Mouse (Mus musculus): ENCODE measurements around the gene Mcm5. TPM values are rescaled to one million over a fixed set of nuclear protein-coding genes. Genes with fewer than 3 reads are reported as not detected.
A peak's percentile ranks its signal among the peaks of the same experiment; 100 is the strongest.

The Mcm5 gene
- total RNA-seq (2015; ENCODE audit: low replicate concordance) (29.2 and 33.4 TPM in 2 replicates), total RNA-seq (2017; ENCODE audit: low replicate concordance) (101 and 103 TPM in 2 replicates)

- peak; percentile 91 for ATAC-seq (replicated peaks; ENCODE audit: low FRiP score, poor library complexity, severe bottlenecking)
These were observed at the start of gene Mcm5 for GRCm38 (mm10) chr8:75109236-75109967. Mcm5 (plus strand) TSS chr8:75109569.

DNA sequence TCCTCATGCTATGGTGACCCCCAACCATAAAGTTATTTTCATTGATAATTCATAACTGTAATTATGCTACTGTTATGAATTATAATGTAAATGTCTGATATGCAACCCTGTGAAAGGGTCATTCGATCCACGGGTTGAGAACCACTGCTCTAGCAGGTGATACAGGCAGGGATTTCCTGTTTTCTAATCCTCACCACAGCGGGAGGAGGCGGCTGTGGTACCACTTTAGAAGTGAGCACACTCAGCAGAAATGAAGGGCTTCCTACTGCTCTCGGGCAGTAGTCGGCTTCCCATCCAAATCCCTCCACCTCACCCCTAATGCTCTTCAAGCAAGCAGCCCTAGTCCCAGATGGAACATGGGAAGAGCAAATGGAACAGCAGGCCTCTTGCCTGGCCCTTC is 49.3 kb upstream of the Mcm5 start:
- no peak for ATAC-seq (replicated peaks; ENCODE audit: low FRiP score, poor library complexity, severe bottlenecking)

DNA sequence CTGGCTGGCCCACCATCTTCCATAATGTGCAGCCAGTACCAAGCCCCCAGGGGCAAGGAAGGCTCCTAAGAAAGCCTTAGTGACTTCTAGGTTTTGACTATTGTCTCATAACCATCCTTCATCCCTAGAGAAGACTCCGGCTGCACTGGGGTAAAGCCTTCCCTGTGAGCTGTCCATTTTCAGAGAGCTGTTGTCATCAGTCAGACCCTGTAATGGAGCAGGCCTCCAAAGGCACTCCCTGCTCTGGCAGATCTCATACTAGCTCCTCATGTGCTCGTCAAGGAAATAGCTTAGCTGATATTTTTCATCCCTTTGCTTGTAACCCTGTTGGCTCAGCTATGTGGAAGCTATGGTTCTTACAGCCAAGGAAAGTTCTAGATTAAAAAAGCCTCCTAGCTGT is 48.6 kb upstream of the Mcm5 start:
- ATAC-seq (replicated peaks; ENCODE audit: low FRiP score, poor library complexity, severe bottlenecking), result no peak

GRCm38 (mm10) chr8:75063290-75063689 is 46.1 kb upstream of the Mcm5 start:
- no peak for ATAC-seq (replicated peaks; ENCODE audit: low FRiP score, poor library complexity, severe bottlenecking)

DNA sequence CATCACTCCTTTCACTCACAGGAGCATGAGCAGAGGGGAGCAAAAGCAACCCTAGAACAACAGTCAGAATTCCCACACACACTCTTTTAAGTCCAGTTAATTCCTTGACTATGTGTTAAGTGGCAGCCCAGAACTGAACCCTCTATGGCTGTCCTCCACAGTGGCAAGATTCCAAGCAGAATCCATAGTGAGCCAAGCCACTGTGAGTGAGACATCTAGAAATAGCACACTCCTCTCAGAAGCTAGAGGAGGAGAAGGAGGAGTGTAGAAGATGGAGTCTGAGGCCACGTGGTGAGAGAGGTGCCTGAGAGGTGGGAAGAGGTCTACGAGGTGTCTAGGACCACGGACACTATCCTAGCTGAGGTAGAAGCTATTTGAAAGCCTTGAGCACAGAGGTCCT is 44.6 kb upstream of the Mcm5 start:
- no peak for ATAC-seq (replicated peaks; ENCODE audit: low FRiP score, poor library complexity, severe bottlenecking)

GRCm38 (mm10) chr8:75067287-75067686 is 42.1 kb upstream of the Mcm5 start:
- ATAC-seq (replicated peaks; ENCODE audit: low FRiP score, poor library complexity, severe bottlenecking), result no peak

GRCm38 (mm10) chr8:75070297-75070696 is 39.1 kb upstream of the Mcm5 start:
- ATAC-seq (replicated peaks; ENCODE audit: low FRiP score, poor library complexity, severe bottlenecking), result no peak

- ATAC-seq (replicated peaks; ENCODE audit: low FRiP score, poor library complexity, severe bottlenecking), result peak; percentile 85
These were observed 37.6 kb upstream of the Mcm5 start for GRCm38 (mm10) chr8:75071627-75072346.

DNA sequence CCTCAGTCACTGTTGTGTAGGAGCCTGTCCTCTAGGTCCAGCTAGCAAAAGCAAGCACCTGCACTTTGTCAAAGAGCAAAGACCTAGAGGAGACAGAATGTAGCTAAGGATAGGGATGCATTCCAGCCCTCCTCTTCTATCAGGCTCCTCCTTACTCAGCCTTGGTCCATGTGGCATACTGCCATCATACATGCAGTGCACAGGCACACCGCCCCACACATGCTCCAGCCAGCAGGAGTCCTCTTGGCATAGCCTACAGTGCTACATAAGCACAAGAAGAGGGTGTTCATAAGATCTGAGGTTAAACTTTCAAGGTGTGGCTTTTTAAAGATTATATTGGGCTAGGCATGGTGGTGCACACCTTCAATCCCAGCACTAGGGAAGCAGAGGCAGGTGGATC is 34.5 kb upstream of the Mcm5 start:
- ATAC-seq (replicated peaks; ENCODE audit: low FRiP score, poor library complexity, severe bottlenecking), result no peak

- no peak for ATAC-seq (replicated peaks; ENCODE audit: low FRiP score, poor library complexity, severe bottlenecking)
These were observed 31.2 kb upstream of the Mcm5 start for GRCm38 (mm10) chr8:75078215-75078614.

- no peak for ATAC-seq (replicated peaks; ENCODE audit: low FRiP score, poor library complexity, severe bottlenecking)
These were observed 30.5 kb upstream of the Mcm5 start for GRCm38 (mm10) chr8:75078851-75079250.

- no peak for ATAC-seq (replicated peaks; ENCODE audit: low FRiP score, poor library complexity, severe bottlenecking)
These were observed 27.9 kb upstream of the Mcm5 start for GRCm38 (mm10) chr8:75081364-75082040.

DNA sequence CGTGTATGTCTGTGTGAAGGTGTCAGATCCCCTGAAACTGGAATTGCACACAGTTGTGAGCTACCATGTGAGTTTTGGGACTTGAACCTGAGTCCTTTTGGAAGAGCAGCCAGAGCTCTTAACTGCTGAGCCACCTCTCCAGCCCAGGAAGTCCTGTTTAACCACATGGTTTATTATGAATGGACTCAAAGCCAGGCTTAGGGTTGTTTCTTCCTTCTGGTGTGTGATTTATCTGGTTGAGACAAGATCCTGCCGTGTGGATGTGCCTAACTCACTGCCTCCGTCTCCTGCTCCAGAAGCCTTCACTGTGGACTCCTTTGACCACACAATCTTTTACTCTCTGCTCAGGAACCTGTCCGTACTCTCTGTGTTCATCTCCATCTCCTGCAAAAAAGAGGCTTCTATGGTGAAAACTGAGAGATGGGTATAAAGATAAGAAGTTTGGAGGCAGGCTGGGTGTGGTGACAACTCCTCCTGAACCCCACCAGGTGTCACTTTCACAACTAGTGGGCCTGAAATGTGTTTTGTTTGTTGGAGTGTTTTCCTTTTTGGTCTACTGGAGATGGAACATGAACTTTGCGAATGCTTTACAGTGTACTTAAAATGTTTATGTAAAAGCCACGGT is 27.1 kb upstream of the Mcm5 start:
- 0 out of 2 replicates have a peak, but pooled peaks have one; percentile 3 for ATAC-seq (replicated peaks; ENCODE audit: low FRiP score, poor library complexity, severe bottlenecking)

GRCm38 (mm10) chr8:75083846-75084245 is 25.5 kb upstream of the Mcm5 start:
- ATAC-seq (replicated peaks; ENCODE audit: low FRiP score, poor library complexity, severe bottlenecking), result peak; percentile 89

DNA sequence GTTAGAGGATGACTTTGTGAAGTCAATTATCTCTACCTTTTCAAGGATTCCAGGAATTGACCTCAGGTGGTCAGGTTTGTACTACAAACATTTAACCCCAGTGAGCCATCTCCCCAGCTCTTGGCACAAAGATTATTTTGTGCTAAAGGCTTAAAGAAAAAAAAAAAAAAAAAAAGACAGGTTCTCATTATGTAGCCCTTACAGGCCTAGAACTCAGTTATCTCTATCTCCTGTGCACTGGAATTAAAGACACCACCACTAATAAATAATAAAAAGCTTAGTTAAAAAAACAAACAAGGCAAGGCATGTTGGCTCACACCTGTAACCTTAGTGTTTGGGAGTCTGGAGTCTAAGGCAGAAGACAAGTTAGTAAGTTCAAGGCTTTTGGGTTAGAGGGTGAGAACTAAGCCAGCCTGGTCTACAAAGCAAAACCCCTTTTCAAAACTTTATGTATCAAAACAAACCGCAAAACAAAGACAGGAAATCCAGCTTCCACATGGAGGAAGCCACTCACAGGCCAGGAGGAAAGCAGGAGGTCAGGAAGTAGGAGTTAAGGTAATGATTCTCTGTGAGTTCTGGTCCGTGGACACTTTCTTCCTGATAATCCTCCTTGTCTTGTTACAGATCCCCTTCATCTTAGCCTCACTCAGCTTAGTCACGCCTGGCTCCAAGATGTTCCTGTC is 24.8 kb upstream of the Mcm5 start:
- no peak for ATAC-seq (replicated peaks; ENCODE audit: low FRiP score, poor library complexity, severe bottlenecking)

DNA sequence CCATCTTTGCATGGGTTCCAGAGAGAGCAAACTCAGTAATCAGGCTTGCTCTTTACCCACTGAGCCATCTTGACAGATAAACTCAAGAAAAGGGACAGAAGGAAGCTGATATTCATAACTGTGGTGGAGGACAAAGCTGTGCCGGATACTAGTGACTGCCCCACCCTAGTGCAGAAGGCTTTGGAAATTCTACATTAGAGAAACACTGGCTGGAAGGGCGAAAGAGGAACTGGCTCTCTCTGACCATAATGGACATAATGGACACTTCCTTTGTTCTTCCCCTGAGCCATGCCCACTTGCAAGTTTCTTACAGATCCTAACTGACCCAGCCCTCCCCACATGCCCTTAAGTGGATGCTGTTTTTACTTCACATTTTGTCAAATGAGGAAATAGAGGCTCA is 23.4 kb upstream of the Mcm5 start:
- ATAC-seq (replicated peaks; ENCODE audit: low FRiP score, poor library complexity, severe bottlenecking), result no peak

GRCm38 (mm10) chr8:75087127-75087526 is 22.2 kb upstream of the Mcm5 start:
- no peak for ATAC-seq (replicated peaks; ENCODE audit: low FRiP score, poor library complexity, severe bottlenecking)

DNA sequence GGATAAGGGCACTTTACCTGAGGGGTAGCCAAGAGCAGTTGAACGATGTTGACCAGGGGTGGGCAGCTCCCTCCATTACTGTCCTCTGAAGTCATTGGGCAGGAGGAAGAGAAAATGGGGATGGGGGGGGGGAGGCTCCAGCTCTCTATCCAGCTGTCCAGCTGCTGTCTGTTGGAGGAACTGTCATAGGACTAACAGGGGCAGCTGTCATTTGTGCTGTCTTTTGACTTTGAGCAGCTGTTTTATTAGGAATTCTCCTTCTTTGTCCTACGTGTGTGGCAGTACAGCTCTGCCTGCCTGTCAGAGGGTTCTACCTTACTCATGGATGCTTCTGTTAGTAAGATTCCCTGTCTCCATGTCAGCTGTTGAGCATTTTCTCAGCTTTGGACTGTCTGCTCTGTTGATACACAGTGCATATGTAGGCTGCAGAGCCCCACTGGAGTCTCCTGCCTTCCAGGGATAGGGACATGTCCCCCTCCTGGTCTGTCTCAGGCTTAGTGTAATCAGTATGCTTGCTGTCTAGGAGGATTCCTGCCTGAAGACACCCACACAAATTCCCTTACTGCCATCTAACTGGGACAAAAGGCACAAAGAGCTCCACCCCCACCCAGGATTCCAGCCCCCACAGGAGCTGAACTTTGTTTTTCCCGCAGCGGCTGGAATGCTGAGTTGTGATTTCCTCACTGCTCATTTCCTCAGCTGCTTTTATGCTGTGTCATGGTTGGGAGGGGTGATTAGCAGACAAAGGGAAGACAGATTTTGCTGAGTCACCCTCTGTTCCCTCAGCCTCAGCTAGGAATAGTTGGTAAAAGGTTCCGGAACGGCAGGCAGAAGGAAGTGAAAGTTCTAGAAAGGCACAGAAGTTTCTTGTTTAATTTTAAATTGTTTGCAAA is 20.1 kb upstream of the Mcm5 start:
- no peak for ATAC-seq (replicated peaks; ENCODE audit: low FRiP score, poor library complexity, severe bottlenecking)

All from erythroblast, adult 5-6 weeks (primary cell).